Mouse (Mus musculus) spleen, postnatal 14 days (tissue): ENCODE data around the gene Khnyn.

Experiments
- DNase-seq, 2 experiments: peaks; one replicate each; pipeline ENCODE4 v3.0.0; 2021 to 2022; ENCODE audit warnings: low spot score in 2 of 2

Gene Khnyn

GRCm38 (mm10) chr14:55918240-55919082, 33.7 kb downstream of the Khnyn start:
- DNase-seq, result peak in 1 of 2 experiments; percentile 59

- DNase-seq, result no peak
These were observed 37.9 kb downstream of the Khnyn start for GRCm38 (mm10) chr14:55922475-55923232.

DNA sequence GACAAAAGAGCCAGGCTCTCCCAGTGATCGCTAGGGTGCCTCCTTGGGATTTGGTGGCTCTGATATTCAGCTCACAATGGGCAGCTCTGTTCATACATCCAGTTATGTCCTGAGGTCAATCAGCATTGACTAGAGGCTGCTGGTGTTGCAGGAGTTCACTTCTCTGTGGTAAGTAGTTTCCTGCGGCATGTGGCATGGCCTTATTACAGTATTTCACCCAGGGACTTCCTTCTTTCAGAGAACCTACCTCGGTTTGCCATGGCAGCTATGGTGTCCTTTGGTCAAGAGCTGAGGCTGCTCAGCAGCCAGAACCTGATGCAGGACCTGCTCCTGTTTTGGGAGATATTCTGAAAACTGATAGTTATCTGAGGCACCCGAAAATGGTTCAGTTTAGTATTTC, 42.1 kb downstream of the Khnyn start:
- no peak for DNase-seq

DNA sequence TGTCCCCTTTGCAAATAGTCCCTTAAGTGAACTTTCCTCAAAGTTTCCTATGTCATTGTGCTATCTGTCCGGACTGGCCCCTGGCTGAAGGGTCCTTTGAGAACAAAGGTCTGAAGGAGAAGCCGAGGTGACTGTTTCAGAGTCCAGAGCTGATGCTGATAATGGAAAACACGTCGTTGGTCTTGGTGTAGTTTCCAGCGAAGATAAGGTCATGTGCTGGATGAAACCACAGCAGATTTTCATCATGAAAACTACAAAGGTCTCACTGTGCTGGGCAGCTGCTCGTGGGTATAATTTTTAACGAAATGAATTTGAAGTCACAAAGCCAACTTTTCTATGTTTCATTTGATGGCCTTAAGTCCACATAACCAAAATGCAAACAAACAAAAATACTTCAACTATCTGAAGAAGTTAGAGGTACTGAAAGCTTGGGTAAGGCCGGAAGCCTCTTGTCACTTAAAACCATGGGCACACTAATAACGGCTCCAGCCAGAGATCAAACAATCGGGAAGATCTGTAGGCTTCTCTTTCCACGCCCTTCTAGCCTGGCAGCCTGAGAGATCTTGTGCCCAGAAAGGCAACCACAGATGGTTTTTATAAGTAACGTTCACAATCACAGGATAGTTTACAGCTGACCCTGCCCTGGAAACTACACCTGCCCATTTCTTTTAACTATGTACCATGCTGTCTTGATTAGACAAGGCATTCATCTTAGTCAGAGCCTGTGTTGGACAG, 44.7 kb downstream of the Khnyn start:
- DNase-seq, result no peak

DNA sequence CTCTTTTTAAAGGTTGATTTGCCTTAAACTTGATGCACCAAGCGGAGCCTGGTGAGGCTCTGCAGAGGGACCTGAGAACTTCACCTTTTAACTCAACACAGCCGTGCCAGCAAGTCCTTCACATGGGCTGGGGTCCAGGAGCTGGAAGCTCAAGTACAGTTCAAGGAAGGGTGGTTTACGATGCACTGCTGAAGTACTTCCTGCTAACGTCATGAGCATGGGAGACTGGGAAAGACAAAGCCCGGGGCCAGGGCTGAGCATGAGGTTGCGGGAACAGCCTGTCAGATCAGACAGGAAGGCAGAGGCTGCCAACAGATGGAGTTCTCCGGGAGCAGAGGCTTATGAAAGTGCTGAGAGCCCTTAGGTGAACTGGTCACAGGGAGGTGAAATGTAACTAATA, 48.8 kb downstream of the Khnyn start:
- no peak for DNase-seq

GRCm38 (mm10) chr14:55940070-55940800, 55.5 kb downstream of the Khnyn start:
- DNase-seq, result no peak

GRCm38 (mm10) chr14:55943601-55944000, 58.9 kb downstream of the Khnyn start:
- DNase-seq, result no peak

- DNase-seq, result no peak
These were observed 59.8 kb downstream of the Khnyn start, which contains the start of gene Cma1 for GRCm38 (mm10) chr14:55944575-55944974. Cma1 (minus strand) TSS chr14:55944675.

GRCm38 (mm10) chr14:55946269-55946969, 61.7 kb downstream of the Khnyn start:
- no peak for DNase-seq
